Mouse (Mus musculus) bone marrow macrophage, adult 2 months (primary cell): Measurements from ENCODE around the gene Kmt2d.

Source experiments
- CTCF ChIP-seq: IDR thresholded peaks from 2 replicates; pipeline ENCODE4 v1.5.1; 2012; ENCODE audit warnings: low read depth, mild to moderate bottlenecking, low read length, moderate library complexity
- POLR2A ChIP-seq: IDR thresholded peaks from 2 replicates; pipeline ENCODE4 v1.6.1; 2012; ENCODE audit warnings: mild to moderate bottlenecking, low read depth, low read length, borderline replicate concordance

DNA sequence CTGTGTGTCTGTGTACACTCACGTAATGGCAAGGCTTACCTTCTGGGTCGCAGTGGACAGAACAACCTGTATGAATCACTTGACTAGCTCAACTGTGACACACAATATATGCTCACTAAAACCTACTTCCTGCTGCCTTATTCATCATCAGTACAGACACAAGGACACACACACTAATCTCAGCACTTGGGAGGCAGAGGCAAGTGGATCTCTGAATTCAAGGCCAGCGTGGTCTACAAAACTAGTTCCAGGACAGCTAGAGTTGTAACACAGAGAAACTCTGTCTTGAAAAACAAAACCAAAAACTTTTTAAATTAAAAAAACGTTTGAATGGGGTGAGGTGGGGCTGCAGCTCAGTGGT lies 33.3 kb downstream of the Kmt2d start:
- TF ChIP-seq POLR2A (no peak), CTCF (no peak)
